Mouse (Mus musculus) CH12F3 (cell line): ENCODE measurements around the gene Tnfsf13b.

Experiments used
- in situ Hi-C: fragments of 300-500 bp; cut with MboI; formaldehyde crosslinking; loops from 2 replicates; pipeline ENCODE4 v1.14.3; 2020; ENCODE audit warnings: low sequenced_read_pairs

The Tnfsf13b gene

DNA sequence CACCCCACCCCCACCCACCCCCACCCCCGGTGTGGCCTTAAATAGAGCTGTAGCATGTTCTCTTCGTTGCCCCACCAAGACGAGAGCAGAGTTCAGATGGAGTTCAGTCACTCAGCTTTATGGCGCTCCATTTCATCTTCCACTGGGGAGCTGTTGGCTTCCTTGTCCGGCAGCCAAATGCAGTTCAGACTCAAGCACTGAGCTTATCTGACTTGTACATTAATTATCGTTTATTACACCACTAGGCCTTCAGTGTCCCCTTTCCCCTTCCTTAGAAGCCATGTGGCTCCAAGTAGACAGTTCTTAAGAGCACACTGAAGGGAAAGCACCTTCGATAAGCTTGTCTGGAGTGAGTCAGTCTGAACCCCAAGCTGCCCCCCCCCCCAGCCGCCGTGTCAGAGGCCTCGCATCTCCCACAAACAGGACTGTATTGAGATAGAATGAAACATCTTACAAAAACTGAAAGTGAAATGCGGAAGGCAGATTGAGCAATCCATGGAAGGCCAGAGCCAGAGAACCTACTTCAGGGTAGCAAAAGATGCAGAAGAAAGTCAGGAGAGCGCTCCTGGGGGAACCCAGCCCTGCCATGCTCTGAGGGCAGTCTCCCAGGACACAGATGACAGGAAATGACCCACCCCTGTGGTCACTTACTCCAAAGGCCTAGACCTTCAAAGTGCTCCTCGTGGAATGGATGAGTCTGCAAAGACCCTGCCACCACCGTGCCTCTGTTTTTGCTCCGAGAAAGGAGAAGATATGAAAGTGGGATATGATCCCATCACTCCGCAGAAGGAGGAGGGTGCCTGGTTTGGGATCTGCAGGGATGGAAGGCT, at the start of gene Tnfsf13b:
Gene Tnfsf13b, plus strand, starts transcription at position 312 of the 830 bp plus-strand sequence.
- in situ Hi-C loops: no loop called here

DNA sequence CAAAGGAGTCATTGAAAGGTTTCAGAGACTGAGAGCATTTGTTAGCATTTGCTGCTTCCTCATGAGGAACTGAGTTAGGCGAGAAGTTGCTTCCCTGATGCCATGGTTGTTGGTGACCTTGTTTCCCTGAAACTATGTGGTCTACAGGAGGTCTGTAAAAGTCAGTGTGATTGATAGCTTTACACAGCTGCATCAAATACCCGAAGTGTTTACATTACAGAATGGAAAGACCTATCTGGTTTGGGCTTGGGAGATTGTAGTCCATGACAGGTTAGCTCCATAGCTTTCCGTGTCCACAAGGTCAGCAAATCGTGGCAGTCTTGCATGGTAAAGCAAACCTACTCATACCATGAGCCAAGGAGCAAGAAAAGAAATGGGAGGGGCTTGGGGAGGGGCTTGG, 47.9 kb upstream of the Tnfsf13b start:
- in situ Hi-C loops: no loop called here

DNA sequence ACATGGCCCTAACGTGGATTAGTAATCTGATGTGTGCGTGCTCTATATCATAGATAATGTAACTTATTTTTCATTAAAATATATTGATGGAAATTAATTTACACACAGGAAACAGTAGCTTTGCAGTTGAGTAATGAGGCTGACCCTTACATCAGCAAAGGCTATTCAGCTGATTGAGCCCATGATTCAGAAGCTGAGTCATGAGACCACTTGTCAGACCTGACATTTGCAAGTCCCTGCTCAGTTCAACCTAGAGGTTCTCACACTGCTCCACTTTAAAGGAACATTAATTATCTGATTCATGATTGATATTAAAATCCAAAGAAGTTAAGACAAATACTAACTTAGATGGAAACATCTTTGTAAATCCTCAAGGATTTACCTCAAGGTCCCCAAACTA, 46.3 kb upstream of the Tnfsf13b start:
- in situ Hi-C loops: no loop called here

DNA sequence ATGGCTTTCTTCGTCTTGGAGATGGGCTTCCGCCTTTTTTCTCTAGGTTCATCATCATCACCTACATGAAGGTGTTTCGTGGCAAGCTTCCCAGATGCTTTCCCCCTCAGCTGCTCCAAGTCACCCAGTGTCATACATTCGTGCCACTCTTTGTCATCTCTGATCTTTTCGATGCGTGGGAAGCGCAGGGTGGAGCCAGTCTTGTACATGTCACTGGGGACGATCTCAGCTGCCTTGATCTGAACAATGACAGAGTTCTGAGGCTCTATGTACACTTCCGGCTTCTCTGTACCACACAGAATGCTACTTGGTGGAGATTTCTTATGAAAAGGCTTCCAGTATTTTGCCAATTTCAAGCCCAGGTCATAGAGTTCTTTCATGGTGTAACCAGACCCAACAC, 34.4 kb upstream of the Tnfsf13b start:
- in situ Hi-C loops: no loop called here

DNA sequence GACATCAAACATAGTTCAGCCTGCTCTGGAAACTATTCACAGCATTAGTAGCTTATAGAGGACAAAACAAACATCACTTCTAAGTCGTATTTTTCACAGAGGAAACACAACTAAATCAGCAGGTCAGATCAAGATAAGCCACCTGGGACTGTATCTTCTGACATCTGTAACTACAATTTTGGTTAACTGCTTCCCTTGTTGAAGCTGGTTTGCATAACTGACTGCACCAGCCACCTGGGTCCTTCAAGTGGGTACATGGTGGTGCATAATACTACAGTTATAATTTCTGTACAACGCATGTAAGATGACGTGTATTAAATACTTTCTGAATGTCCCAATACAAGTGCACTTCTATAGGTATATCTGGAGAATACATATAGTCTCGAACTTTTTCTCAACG, 31.0 kb upstream of the Tnfsf13b start:
- in situ Hi-C loops: no loop called here

DNA sequence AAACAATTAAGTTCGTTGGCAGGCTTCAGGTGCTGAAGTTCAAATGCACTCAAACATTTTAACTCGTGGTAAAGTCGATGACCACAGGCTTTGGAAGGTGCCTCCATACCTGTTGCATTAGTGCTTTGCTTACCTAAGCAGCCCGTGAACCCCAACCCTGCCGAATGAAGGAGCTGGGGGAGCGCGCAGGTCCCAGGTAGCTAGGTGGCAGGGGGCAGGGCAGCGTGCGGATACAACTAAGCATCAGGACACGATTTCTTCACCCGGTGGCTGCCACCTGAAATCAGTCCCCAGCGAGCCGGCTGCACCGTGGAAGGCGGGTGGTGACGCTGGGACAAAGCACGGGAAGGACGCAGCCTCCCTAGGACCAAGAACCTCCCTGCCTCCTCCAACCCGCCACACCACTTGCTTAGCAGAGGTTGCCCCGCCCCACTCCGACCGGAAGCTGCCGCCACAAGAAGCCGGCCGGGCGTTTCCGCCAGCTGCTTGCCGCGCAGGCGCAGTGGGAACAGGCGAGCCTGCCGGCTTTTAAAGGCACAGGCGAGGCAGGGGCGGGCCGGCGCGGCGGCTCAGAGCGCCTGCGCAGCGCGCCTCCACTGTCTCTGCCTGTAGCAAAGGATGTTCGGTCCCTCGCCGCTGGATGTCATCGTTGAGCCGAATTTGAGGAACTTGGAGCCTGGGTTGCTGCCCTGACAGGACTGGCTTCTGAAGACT, 30.2 kb upstream of the Tnfsf13b start:
- in situ Hi-C loops: no loop called here

DNA sequence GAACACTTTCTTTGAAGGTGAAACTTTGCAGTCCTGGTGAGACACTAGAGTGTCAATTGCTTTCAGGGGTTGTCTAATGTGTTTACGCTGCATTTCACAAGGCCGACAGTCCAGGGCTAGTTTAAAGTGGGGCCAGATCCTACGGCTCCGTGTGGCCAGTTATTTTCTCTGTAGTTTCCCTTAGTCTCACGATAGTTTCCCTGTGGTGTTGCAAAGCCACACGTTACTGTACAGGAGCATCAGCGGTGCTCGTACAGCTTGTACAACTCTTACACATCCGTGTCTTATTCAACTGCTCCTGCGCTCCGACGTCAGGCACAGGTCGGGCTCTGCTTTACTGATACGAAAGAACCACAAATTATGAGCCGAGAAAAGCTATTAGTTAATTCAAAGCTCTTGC, 29.3 kb upstream of the Tnfsf13b start:
- in situ Hi-C loops: no loop called here

DNA sequence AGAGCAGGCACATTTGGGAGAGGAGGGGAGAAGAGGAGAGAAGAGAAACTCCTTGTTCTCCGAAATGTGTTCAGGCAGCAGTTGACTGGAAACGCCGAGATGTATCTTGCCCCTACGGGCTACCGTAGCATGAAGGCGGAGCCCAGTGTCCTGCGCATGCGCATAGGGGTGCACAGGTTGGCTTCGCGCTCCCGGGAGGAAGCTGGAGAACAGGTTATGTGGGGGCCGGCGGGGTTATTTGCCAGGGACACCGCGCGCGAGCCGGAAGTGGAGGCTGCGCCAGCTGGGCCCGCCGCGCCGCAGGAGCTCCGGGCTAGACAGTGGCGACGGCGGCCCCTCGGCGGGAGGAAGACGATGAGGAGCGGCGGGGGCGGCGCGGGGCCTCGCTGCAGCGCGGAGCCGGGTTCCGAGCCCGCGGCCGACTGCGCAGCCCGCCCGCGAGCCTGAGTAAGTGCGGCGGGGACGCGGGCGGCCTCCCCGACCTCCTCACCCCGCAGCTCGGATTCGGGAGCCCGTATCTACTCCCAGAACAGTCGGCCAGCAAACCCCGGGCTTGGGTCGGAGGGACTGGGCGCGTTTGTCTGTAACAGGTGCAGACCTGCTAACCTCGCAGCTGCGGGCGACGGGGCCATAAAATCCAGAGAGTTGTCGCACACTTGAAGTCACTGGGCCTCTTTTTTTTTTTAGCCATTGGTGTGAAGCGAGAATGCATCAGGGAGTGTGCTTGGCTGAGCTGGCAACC, 28.5 kb upstream of the Tnfsf13b start, which contains the start of the genes Lig4 and Abhd13:
Gene Lig4, minus strand, starts transcription at position 114 of the 742 bp plus-strand sequence.
Gene Abhd13, plus strand, starts transcription at position 135 of the 742 bp plus-strand sequence.
- in situ Hi-C loops: no loop called here

DNA sequence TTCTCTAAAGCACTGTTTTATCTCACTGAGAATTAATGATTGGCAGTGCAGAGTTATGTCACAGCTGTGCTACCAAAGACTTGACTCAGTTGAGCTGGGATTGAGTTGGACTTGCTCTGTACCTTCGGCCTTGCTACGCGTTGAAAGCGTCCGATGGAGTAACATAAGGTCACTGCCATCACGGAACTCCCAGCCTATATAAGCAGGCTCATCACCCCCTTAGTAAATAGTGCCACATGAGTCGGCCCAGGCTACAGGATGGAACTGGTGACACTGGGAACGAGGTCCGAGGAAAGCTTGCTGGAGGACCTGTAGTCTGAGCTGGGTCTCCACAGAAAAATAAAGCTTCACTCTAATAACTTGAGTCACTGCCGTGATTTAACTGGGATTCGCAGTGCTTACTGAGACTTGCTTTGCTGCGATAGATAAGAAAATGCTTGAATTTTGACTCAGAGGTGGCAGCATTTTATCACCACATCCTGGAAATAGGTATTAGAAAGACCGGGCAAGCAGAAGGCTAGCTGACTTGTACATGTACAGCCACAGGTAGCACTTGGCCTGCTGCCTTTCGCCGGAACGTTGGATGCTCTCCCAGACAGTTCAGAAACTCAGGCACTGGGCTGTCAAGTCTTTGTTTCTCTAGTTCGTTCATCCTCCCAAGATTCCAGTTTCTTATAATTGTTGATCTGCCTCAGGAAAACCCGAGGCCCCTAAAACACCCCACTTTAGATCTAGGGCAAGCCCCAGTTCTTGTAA, 27.6 kb upstream of the Tnfsf13b start:
- in situ Hi-C loops: no loop called here

DNA sequence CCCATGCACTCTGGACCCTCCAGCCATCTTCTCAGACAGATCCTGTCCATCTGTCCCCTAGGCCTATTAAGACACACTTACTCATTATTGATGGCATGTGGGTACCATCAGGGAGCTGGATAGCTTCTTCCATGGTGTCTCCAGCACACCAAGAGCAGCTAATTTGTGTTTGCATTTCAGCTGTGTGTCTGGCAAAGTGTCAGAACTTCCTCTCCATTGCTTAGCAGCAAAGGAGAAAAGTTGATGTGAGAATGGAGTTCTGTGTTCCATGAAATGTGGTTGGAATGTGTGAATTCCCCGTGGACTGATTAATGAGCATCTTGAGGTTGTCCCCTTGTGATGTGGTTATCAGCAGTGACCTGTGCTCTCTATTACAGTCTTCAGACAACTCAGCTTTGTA, 26.5 kb upstream of the Tnfsf13b start:
- in situ Hi-C loops: no loop called here

DNA sequence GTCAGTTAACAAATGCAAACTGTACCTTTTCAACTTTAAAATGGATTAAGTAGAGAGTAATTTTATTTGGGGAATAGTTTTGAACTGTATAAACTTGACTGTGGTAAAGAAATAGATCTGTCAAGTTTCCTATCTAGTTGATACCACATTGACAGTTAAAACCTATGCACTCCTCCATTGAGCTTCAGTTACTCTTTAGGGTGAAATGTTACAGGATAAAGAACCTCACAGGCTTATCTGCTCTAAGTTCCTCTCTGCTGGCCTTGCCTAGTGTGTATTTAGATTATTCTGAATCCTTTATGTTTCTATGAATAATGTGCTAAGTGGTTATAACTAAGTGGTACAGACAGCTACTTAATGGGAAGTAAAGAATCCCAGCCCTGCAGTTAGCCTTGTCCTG, 26.1 kb upstream of the Tnfsf13b start:
- in situ Hi-C loops: no loop called here

DNA sequence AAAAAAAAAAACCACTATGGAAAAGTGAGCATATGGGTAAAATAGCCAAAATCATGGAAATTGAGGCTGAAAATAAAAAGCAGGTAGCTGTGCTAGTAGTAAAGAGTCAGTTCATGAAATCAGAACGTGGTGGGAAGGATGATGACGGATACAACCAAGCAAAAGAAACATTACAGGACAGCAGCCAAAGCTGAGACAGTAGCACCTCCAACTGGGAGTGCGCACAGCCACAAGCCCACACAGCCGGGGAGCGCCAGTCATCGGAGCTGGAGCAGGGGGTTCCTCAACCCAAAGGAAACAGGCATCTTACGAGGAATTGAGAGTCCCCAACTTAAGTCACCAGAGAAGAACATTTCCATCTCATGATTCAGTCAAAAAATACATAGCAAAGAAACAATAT, 2.2 kb upstream of the Tnfsf13b start:
- in situ Hi-C loops: no loop called here

DNA sequence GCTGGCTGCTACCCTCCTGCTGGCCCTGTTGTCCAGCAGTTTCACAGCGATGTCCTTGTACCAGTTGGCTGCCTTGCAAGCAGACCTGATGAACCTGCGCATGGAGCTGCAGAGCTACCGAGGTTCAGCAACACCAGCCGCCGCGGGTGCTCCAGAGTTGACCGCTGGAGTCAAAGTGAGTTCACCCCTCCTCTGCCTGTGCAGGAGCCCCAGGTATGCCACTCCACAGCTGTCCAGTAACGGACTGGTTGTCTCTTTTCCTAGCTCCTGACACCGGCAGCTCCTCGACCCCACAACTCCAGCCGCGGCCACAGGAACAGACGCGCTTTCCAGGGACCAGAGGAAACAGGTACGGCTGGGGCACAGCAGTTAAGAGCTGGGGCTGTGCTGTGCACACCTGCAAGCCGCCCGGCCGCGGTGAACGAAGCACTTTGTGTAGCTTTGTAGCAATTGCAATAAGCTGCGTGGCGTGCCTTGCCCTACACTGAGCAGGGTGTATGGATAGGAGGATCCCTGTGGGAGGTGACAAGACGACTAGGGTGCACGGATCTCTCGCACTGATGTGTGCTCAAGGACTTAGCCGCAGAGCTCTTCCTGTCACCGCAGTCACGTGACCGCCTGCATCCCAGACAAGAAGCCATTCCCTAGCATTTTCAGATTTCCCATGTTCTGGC, 856 bp downstream of the Tnfsf13b start:
- in situ Hi-C loops: no loop called here

DNA sequence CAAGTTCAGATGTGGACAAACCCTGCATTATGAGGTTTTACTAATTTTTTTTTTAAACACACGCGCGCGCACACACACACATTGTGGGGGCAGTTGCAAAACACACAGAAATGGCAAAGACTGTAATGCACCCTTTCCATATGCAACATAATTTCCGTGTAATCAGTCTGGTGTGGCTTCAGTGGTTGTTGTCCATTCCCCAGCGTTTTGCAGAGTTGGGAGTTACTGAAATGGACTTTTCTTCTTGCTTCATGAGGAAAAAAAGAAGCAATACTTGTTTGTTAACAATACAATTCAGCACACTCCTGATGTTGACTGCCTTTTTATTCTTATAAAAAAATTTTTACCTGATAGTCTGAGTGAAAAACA, 1.4 kb downstream of the Tnfsf13b start:
- in situ Hi-C loops: no loop called here

DNA sequence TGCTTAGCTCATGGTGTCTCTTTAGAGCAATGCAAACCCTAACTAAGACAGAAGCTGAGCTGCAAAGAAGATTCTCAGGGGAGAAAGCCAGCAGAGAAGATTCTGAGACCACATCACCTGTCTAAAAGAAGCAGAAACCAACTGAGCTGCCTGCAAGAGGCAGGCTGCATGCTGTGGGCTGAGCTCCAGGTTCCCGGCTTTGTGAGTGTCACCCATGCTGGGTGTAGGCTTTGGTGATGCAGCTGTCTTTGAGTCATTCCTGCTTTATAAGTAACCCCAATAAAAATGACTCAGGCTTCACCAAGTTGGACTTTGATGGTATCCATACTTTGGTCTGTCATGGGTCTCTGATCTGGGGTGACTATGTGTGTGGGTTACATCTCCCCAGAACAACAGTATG, 10.0 kb downstream of the Tnfsf13b start:
- in situ Hi-C loops: no loop called here

DNA sequence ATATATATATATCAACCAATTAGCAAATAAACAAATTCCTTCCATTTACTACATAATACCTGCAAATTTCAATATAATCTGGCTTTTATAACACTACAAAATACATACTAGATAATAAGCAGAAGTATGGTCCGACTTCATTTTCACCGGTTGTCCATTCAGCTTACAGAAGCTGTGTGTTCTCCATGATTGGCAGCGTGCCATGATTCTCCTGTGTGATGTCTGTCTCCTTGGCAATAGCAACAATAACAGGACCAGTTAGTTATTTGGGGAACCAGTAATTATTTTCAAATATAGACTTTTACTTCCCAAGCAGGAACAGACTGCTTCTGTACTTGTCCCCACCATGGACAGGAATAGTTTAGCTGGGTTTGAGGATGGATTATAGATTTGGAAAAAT, 11.0 kb downstream of the Tnfsf13b start:
- in situ Hi-C loops: no loop called here

DNA sequence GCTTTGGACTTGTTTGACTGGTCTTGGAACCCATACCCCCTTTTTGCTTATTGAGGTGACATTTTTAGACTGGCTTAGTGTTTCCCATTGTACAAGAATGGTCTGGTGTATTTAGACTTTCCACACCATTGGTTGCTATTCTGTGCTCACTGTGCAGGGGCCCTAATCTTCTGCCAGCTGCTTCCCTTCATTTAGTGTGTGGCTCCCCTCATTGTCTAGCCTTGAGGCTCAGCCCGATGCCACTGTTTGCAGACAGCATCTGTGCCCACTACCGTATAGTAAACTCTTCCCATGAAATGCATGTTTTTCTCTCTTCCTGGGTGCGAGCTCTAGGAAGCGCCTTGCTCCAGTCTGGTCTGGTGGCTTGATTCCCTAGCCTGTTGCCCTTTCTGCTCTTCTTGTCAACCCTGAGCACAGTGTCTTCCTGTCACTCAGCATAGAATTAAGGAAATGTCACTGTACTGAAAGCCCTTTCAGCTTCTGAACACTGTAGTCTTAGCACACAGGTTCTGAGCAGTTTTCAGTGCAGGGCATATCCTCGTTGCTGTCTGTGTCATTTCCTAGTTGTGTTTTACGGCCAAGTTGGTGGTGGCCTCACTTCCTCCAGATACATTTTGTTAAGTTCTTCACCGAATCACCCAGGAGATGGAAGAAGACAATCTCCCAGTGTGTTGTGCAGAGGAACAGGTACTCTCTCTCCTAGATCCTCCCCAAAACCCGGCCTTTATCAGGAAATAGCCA, 24.2 kb downstream of the Tnfsf13b start:
- in situ Hi-C loops: no loop called here

DNA sequence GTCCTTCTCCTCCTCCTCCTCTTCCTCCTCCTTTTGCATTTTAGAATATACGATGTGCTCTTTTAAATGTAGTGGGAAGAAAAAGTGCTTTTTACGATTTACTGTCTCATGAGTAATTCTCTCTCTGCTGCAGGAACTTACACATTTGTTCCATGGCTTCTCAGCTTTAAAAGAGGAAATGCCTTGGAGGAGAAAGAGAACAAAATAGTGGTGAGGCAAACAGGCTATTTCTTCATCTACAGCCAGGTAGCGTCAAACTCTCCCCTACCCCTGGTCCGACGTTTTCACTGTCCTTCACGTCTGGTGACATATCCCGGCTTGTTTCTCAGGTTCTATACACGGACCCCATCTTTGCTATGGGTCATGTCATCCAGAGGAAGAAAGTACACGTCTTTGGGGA, 24.9 kb downstream of the Tnfsf13b start:
- in situ Hi-C loops: no loop called here

DNA sequence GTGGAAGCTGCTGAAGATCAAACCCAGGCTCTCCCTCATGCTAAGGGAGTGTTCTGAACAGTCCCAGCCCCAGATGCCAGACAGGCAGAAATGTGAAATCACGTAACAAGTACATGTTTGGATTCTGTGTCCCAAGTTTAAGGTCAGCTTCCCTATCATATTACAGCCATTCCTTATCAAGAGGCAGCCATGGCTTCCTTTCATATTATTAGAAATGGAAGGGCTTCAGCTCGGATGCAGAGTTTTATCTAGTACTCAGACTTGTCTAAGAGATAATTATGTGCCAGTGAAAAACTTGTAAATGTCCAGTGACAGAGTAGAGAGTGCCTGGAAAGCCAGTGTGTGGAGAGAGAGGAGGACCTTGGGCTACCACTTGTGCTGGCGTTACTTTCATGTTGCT, 34.6 kb downstream of the Tnfsf13b start:
- in situ Hi-C loops: no loop called here
